Mouse (Mus musculus) cerebellum, adult 2 months (tissue): Measurements from ENCODE around the gene Gm9789.

Experiments
- CTCF ChIP-seq: fragments of 200-500 bp; IDR thresholded peaks from 2 replicates; pipeline ENCODE4 v1.5.1; 2011; ENCODE audit warnings: low read depth, mild to moderate bottlenecking, control low read depth, low read length, moderate library complexity, borderline replicate concordance; ENCODE audit not compliant: insufficient read depth
- POLR2A ChIP-seq: fragments of 200-500 bp; IDR thresholded peaks from 2 replicates; pipeline ENCODE4 v1.6.1; 2011; ENCODE audit warnings: low read length, control low read depth, borderline replicate concordance; ENCODE audit not compliant: insufficient read depth

DNA sequence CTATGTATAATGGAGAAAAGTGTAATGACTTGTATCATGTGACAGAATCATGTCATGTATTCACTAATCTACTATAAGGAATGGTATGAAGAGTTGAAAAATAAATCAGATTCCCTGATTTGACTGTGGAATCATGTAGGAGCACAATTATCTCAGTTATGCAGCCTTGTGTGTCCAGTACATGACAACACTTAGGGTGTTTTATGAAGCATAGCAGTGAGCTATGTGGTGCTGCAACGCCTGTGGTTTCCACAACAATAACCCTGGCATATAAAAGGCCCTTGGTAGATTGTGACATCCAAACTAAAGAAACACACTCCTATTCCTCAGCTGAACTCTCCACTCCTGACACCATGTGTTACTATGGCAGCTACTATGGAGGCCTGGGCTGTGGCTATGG lies 47.8 kb downstream of the Gm9789 start, which contains the start of gene Krtap20-2:
- TF ChIP-seq CTCF (no peak), POLR2A (no peak)
